Mouse (Mus musculus) thymus, postnatal 0 days (tissue): ENCODE data around the gene Cacna1h. TPM values are rescaled to one million over a fixed set of nuclear protein-coding genes. Genes with fewer than 3 reads are reported as not detected.

Experiments
- DNase-seq: peaks from one replicate; pipeline ENCODE4 v3.0.0-alpha.2; 2015; ENCODE audit warnings: low spot score
- polyA plus RNA-seq: library from polyadenylated mRNA; unstranded; fragments of >200 nt; fragmentation: Nextera tagmentation; extraction: Ambion mirVana; gene quantifications from 2 replicates; pipeline ENCODE4 v1.2.1, GENCODE M21; 2015

Gene Cacna1h
- polyA plus RNA-seq, 1 experiment from 2014 or later = 0.18 TPM

- DNase-seq = no peak
These were observed 12.3 kb upstream of the Cacna1h start for GRCm38 (mm10) chr17:25445841-25446240.

- no peak for DNase-seq
These were observed 11.5 kb upstream of the Cacna1h start for GRCm38 (mm10) chr17:25445074-25445473.

GRCm38 (mm10) chr17:25442889-25443288, 9.3 kb upstream of the Cacna1h start:
- no peak for DNase-seq

- no peak for DNase-seq
These were observed 7.8 kb upstream of the Cacna1h start for GRCm38 (mm10) chr17:25441417-25441816.

GRCm38 (mm10) chr17:25433223-25433616, 363 bp downstream of the Cacna1h start:
- no peak for DNase-seq

GRCm38 (mm10) chr17:25432433-25433181, 976 bp downstream of the Cacna1h start:
- no peak for DNase-seq

- DNase-seq = no peak
These were observed 3.0 kb downstream of the Cacna1h start for GRCm38 (mm10) chr17:25430534-25430933.

- no peak for DNase-seq
These were observed 3.7 kb downstream of the Cacna1h start for GRCm38 (mm10) chr17:25429886-25430285.

- no peak for DNase-seq
These were observed 4.3 kb downstream of the Cacna1h start for GRCm38 (mm10) chr17:25429240-25429639.

- DNase-seq = no peak
These were observed 6.1 kb downstream of the Cacna1h start for GRCm38 (mm10) chr17:25427441-25427840.

GRCm38 (mm10) chr17:25425996-25426395, 7.6 kb downstream of the Cacna1h start:
- no peak for DNase-seq

- DNase-seq = no peak
These were observed 9.0 kb downstream of the Cacna1h start for GRCm38 (mm10) chr17:25424526-25425080.

- DNase-seq = no peak
These were observed 12.6 kb downstream of the Cacna1h start for GRCm38 (mm10) chr17:25420998-25421397.

- no peak for DNase-seq
These were observed 14.7 kb downstream of the Cacna1h start for GRCm38 (mm10) chr17:25418926-25419325.

- DNase-seq = no peak
These were observed 15.6 kb downstream of the Cacna1h start for GRCm38 (mm10) chr17:25417990-25418389.

GRCm38 (mm10) chr17:25416219-25416618, 17.4 kb downstream of the Cacna1h start:
- DNase-seq = no peak

GRCm38 (mm10) chr17:25415421-25415913, 18.1 kb downstream of the Cacna1h start:
- no peak for DNase-seq

GRCm38 (mm10) chr17:25414917-25415316, 18.7 kb downstream of the Cacna1h start:
- DNase-seq = no peak

- no peak for DNase-seq
These were observed 19.4 kb downstream of the Cacna1h start for GRCm38 (mm10) chr17:25414209-25414608.

GRCm38 (mm10) chr17:25411251-25411650, 22.3 kb downstream of the Cacna1h start:
- no peak for DNase-seq

- DNase-seq = no peak
These were observed 22.8 kb downstream of the Cacna1h start for GRCm38 (mm10) chr17:25410786-25411185.

GRCm38 (mm10) chr17:25410180-25410579, 23.4 kb downstream of the Cacna1h start:
- no peak for DNase-seq

- no peak for DNase-seq
These were observed 24.0 kb downstream of the Cacna1h start for GRCm38 (mm10) chr17:25409621-25410020.
